Mouse (Mus musculus): ENCODE results near the gene Terf2.
"Not testable (repeated sequence)": the region's sequence is repeated elsewhere in the genome, so short reads cannot be mapped to it uniquely, and the experiment has no call there.

Terf2 gene

GRCm38 (mm10) chr8:107062613-107063012 is 33.7 kb downstream of the Terf2 start:
- no peak for DNase-seq (ENCODE audit: low spot score in 2 of 2)

GRCm38 (mm10) chr8:107056973-107057369 is 39.4 kb downstream of the Terf2 start:
- no peak for DNase-seq (ENCODE audit: low spot score in 2 of 2)

GRCm38 (mm10) chr8:107056076-107056972 is 40.0 kb downstream of the Terf2 start, which contains the start of the genes Cog8 and Nip7:
Cog8 (minus strand) TSS chr8:107056689.
Nip7 (plus strand) TSS chr8:107056877.
- peak; percentile 96 for DNase-seq (ENCODE audit: low spot score in 2 of 2)

GRCm38 (mm10) chr8:107052046-107052445 is 44.3 kb downstream of the Terf2 start:
- no peak for DNase-seq (ENCODE audit: low spot score in 2 of 2)

GRCm38 (mm10) chr8:107049480-107049879 is 46.9 kb downstream of the Terf2 start:
- DNase-seq (ENCODE audit: low spot score in 2 of 2) = no peak

GRCm38 (mm10) chr8:107048061-107048941 is 48.0 kb downstream of the Terf2 start, which contains the start of gene Pdf:
Pdf (minus strand) TSS chr8:107048614.
- DNase-seq (ENCODE audit: low spot score in 2 of 2) = peak; percentile 86

- no peak for DNase-seq (ENCODE audit: low spot score in 2 of 2)
Observed at GRCm38 (mm10) chr8:107046976-107047375, 49.4 kb downstream of the Terf2 start.

GRCm38 (mm10) chr8:107045478-107045877 is 50.9 kb downstream of the Terf2 start:
- DNase-seq (ENCODE audit: low spot score in 2 of 2) = no peak

- DNase-seq (ENCODE audit: low spot score in 2 of 2) = no peak
Observed at GRCm38 (mm10) chr8:107040632-107041031, 55.7 kb downstream of the Terf2 start.

GRCm38 (mm10) chr8:107036626-107037025 is 59.7 kb downstream of the Terf2 start:
- DNase-seq (ENCODE audit: low spot score in 2 of 2) = no peak

- no peak for DNase-seq (ENCODE audit: low spot score in 2 of 2)
Observed at GRCm38 (mm10) chr8:107035641-107036040, 60.7 kb downstream of the Terf2 start.

- DNase-seq (ENCODE audit: low spot score in 2 of 2) = not testable (repeated sequence)
Observed at GRCm38 (mm10) chr8:107033609-107034008, 62.7 kb downstream of the Terf2 start.

- DNase-seq (ENCODE audit: low spot score in 2 of 2) = peak; percentile 31 to 48
Observed at GRCm38 (mm10) chr8:107031577-107032090, 64.7 kb downstream of the Terf2 start.

GRCm38 (mm10) chr8:107030650-107031576 is 65.4 kb downstream of the Terf2 start, which contains the start of gene Vps4a:
Vps4a (plus strand) TSS chr8:107031222.
- DNase-seq (ENCODE audit: low spot score in 2 of 2) = peak; percentile 94 to 95

- no peak for DNase-seq (ENCODE audit: low spot score in 2 of 2)
Observed at GRCm38 (mm10) chr8:107030058-107030457, 66.3 kb downstream of the Terf2 start.

GRCm38 (mm10) chr8:107029310-107029709 is 67.0 kb downstream of the Terf2 start:
- no peak for DNase-seq (ENCODE audit: low spot score in 2 of 2)

- DNase-seq (ENCODE audit: low spot score in 2 of 2) = no peak
Observed at GRCm38 (mm10) chr8:107023479-107023878, 72.9 kb downstream of the Terf2 start.

All from right cerebral cortex, adult 2 months (tissue).